Mouse (Mus musculus) adipose tissue, adult 10 weeks (tissue): ENCODE measurements around the gene Shprh. TPM values are rescaled to one million over a fixed set of nuclear protein-coding genes. Genes with fewer than 3 reads are reported as not detected.

ENCODE experiments used
- polyA plus RNA-seq: library from polyadenylated mRNA; stranded (reverse); fragments of 350-450 nt; fragmentation: Illumina TruSeq; extraction: RNeasy Lipid Tissue Mini Kit (QIAGEN cat#74804); gene quantifications from one replicate; pipeline ENCODE4 v1.2.3, GENCODE M21; 2014; ENCODE audit warnings: low read depth, low replicate concordance

Shprh gene
- 8.2 TPM for polyA plus RNA-seq

GRCm38 (mm10) chr10:11148884-11149741, at the start of gene Shprh:
Shprh (plus strand) TSS chr10:11149427.

Other genes with a start within 250 kb of the Shprh start
- 0.21 TPM for gene Grm1, start 67.1 kb upstream of the Shprh start, polyA plus RNA-seq
- 10.8 TPM for gene Fbxo30, start 131.9 kb downstream of the Shprh start, polyA plus RNA-seq
- gene Epm2a, start 194.0 kb downstream of the Shprh start, polyA plus RNA-seq = 11.0 TPM